Mouse (Mus musculus) liver, embryonic 14.5 days (tissue): ENCODE results near the gene Tars2. TPM values are rescaled to one million over a fixed set of nuclear protein-coding genes. Genes with fewer than 3 reads are reported as not detected.
"Not testable (repeated sequence)": the region's sequence is repeated elsewhere in the genome, so short reads cannot be mapped to it uniquely, and the experiment has no call there.

Experiments
- ATAC-seq: fragments of 200-750 bp; cut with Nextera tagmentation; 2 replicates; pipeline ENCODE4 v1.8.0; 2017; ENCODE audit warnings: moderate number of reproducible peaks, mild to moderate bottlenecking, moderate library complexity; ENCODE audit not compliant: insufficient read depth
- DNase-seq, 3 experiments: peaks; one replicate each; pipeline ENCODE4 v3.0.0-alpha.2; 2012 to 2013; ENCODE audit warnings: low read depth in 3 of 3, low spot score in 3 of 3
- H3K27ac ChIP-seq: fragments of 300-500 bp; sonication (generic); 2 replicates; pipeline ENCODE4 v1.5.1; 2014; ENCODE audit warnings: moderate library complexity, mild to moderate bottlenecking, control low read depth, inconsistent platforms
- H3K27me3 ChIP-seq: fragments of 300-500 bp; sonication (generic); 2 replicates; pipeline ENCODE4 v1.6.1; 2014; ENCODE audit warnings: mild to moderate bottlenecking, low read length, moderate library complexity; ENCODE audit not compliant: control insufficient read depth, insufficient read depth
- H3K36me3 ChIP-seq: fragments of 300-500 bp; sonication (generic); replicated peaks from 2 replicates; pipeline ENCODE4 v1.6.1; 2014; ENCODE audit warnings: low read depth; ENCODE audit not compliant: control insufficient read depth, insufficient read depth
- H3K4me1 ChIP-seq, 2 experiments: fragments of 200-500 bp in 1 of 2; fragments of 300-500 bp in 1 of 2; sonication (generic) in 1 of 2; replicated peaks; 2 replicates each; pipeline ENCODE4 v1.6.1; 2012 to 2014; ENCODE audit warnings: antibody characterized with exemption in 1 of 2, inconsistent platforms in 1 of 2, low read length in 1 of 2; ENCODE audit not compliant: control insufficient read depth in 2 of 2, insufficient read depth in 2 of 2
- H3K4me2 ChIP-seq: fragments of 300-500 bp; sonication (generic); 2 replicates; pipeline ENCODE4 v1.6.1; 2014; ENCODE audit warnings: low read depth, mild to moderate bottlenecking, control low read depth, moderate library complexity
- H3K4me3 ChIP-seq, 2 experiments: fragments of 200-500 bp in 1 of 2; fragments of 300-500 bp in 1 of 2; sonication (generic) in 1 of 2; 2 replicates each; pipeline ENCODE4 v1.5.1; 2012 to 2014; ENCODE audit warnings: low read depth in 2 of 2, low read length in 2 of 2, mild to moderate bottlenecking in 2 of 2, control low read depth in 1 of 2, inconsistent platforms in 1 of 2, moderate library complexity in 1 of 2; ENCODE audit not compliant: insufficient read depth in 1 of 2
- H3K9ac ChIP-seq: fragments of 300-500 bp; sonication (generic); replicated peaks from 2 replicates; pipeline ENCODE4 v1.6.1; 2014; ENCODE audit warnings: mild to moderate bottlenecking, control low read depth, moderate library complexity
- H3K9me3 ChIP-seq: fragments of 300-500 bp; sonication (generic); 2 replicates; pipeline ENCODE4 v1.6.1; 2016; ENCODE audit warnings: low read length, mixed read lengths; ENCODE audit not compliant: control insufficient read depth
- CTCF ChIP-seq: IDR thresholded peaks from 2 replicates; pipeline ENCODE4 v1.5.1; 2016; ENCODE audit warnings: antibody characterized with exemption, low read depth, control low read depth
- EP300 ChIP-seq: IDR thresholded peaks from 2 replicates; pipeline ENCODE4 v1.6.1; 2016; ENCODE audit warnings: antibody characterized with exemption, low read depth
- WGBS: fragments of 180-500 bp; shearing (Covaris S2); extraction: QIAGEN DNeasy Blood & Tissue Kit; methylation state at CpG from one replicate; pipeline ENCODE4 v1.1.7; 2014; ENCODE audit not compliant: insufficient replicate concordance; 5-methylcytosine and 5-hydroxymethylcytosine counted together
- microRNA-seq: library from miRNA; unstranded; fragments of <30 nt; microRNA quantifications from one replicate; pipeline ENCODE4, GENCODE M21; 2016
- polyA plus RNA-seq, 2 experiments: library from polyadenylated mRNA; depleted of rRNA in 1 of 2; stranded (reverse) in 1 of 2; unstranded in 1 of 2; fragments of >200 nt; fragmentation: Nextera tagmentation in 1 of 2; extraction: Ambion mirVana in 1 of 2; gene quantifications; 2 replicates each; pipeline versions ENCODE4 v1.2.1 to v1.2.3; 2012 to 2014

The Tars2 gene
- polyA plus RNA-seq, 2 experiments = 19.9 to 37.1 TPM

- DNase-seq = peak in 1 of 3 experiments; percentile 47
- Histone ChIP-seq H3K4me3 (no peak overlapping the region), H3K36me3 (no peaks in the 10 kb centered on the region), H3K9me3 (no peaks in the 10 kb centered on the region), H3K4me1 (peaks cover 3 to 15% of the 10 kb centered on the region in 2 experiments), H3K4me2 (no peak overlapping the region), H3K9ac (no peak overlapping the region), H3K27me3 (peaks cover 3% of the 10 kb centered on the region; the same call in 1 of the 2 replicates), H3K27ac (no peak overlapping the region)
- TF ChIP-seq CTCF = no peak
- TF ChIP-seq EP300 = no peak
- peak; percentile 29; the same call in 1 of the 2 replicates for ATAC-seq
- WGBS = 41% methylated on average over 6 of the region's 6 CpGs
These were observed 67.3 kb downstream of the Tars2 start for GRCm38 (mm10) chr3:95692677-95693076.

DNA sequence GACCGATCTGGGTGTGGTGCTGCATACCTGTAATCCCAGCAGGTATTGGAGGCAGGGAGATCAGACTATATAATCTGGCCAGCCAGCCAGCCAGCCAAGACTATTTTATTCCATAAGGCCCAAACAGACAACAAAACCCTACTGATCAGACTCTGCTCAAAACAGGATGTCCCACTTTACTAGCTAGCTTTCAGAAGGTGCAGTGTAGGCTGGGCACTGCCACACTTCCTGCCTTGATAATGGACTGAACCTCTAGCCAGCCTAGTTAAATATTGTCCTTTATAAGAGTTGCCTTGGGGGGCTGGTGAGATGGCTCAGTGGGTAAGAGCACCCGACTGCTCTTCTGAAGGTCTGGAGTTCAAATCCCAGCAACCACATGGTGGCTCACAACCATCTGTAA lies 69.5 kb downstream of the Tars2 start:
- peaks cover 3 to 15% of the 10 kb centered on the region in 2 experiments for H3K4me1 ChIP-seq
- not testable (repeated sequence) for DNase-seq, H3K27me3 ChIP-seq, H3K4me3 ChIP-seq, H3K27ac ChIP-seq, H3K4me2 ChIP-seq, ATAC-seq, H3K36me3 ChIP-seq, H3K9ac ChIP-seq, H3K9me3 ChIP-seq
- WGBS = 79% methylated on average over 2 of the region's 2 CpGs

Small RNAs within 50 kb of the gene (microRNA-seq; reads per million reads assigned to microRNA genes)
- gene Mir7014 = not detected

Other genes starting within 250 kb of the Tars2 start
- gene Ctss, start 233.4 kb downstream of the Tars2 start, polyA plus RNA-seq (2012; rRNA removed) = 9.8 and 16.1 TPM in 2 replicates
- 27.1 and 27.7 TPM in 2 replicates for gene Ctss, start 233.4 kb downstream of the Tars2 start, polyA plus RNA-seq (2014; fragmentation: Nextera tagmentation; extraction: Ambion mirVana)
- not detected in 2 replicates for gene Hormad1, start 200.5 kb downstream of the Tars2 start, polyA plus RNA-seq (2012; rRNA removed)
- gene Hormad1, start 200.5 kb downstream of the Tars2 start, polyA plus RNA-seq (2014; fragmentation: Nextera tagmentation; extraction: Ambion mirVana) = 0.06 TPM in 1 of 2 replicates, not detected in the other
- 10.9 and 17.1 TPM in 2 replicates for gene Golph3l, start 171.3 kb downstream of the Tars2 start, polyA plus RNA-seq (2012; rRNA removed)
- gene Golph3l, start 171.3 kb downstream of the Tars2 start, polyA plus RNA-seq (2014; fragmentation: Nextera tagmentation; extraction: Ambion mirVana) = 32.6 and 38.5 TPM in 2 replicates
- gene Ensa, start 135.2 kb downstream of the Tars2 start, polyA plus RNA-seq (2012; rRNA removed) = 10.2 and 14.9 TPM in 2 replicates
- 26.8 and 27.1 TPM in 2 replicates for gene Ensa, start 135.2 kb downstream of the Tars2 start, polyA plus RNA-seq (2014; fragmentation: Nextera tagmentation; extraction: Ambion mirVana)
- 26.6 and 34.6 TPM in 2 replicates for gene Mcl1, start 101.4 kb downstream of the Tars2 start, polyA plus RNA-seq (2012; rRNA removed)
- gene Mcl1, start 101.4 kb downstream of the Tars2 start, polyA plus RNA-seq (2014; fragmentation: Nextera tagmentation; extraction: Ambion mirVana) = 39.2 and 45.0 TPM in 2 replicates
- gene Adamtsl4, start 72.3 kb downstream of the Tars2 start, polyA plus RNA-seq (2012; rRNA removed) = 0.12 and 0.43 TPM in 2 replicates
- gene Adamtsl4, start 72.3 kb downstream of the Tars2 start, polyA plus RNA-seq (2014; fragmentation: Nextera tagmentation; extraction: Ambion mirVana) = 0.17 and 0.47 TPM in 2 replicates
- 9.3 and 9.8 TPM in 2 replicates for gene Ecm1, start 20.6 kb downstream of the Tars2 start, polyA plus RNA-seq (2012; rRNA removed)
- 10.2 and 12.9 TPM in 2 replicates for gene Ecm1, start 20.6 kb downstream of the Tars2 start, polyA plus RNA-seq (2014; fragmentation: Nextera tagmentation; extraction: Ambion mirVana)
- gene Rprd2, start 58.7 kb upstream of the Tars2 start, polyA plus RNA-seq (2012; rRNA removed) = 4.2 and 5.3 TPM in 2 replicates
- gene Rprd2, start 58.7 kb upstream of the Tars2 start, polyA plus RNA-seq (2014; fragmentation: Nextera tagmentation; extraction: Ambion mirVana) = 6.6 and 6.8 TPM in 2 replicates
- 9.9 and 18.9 TPM in 2 replicates for gene Prpf3, start 95.7 kb upstream of the Tars2 start, polyA plus RNA-seq (2012; rRNA removed)
- 27.2 and 27.5 TPM in 2 replicates for gene Prpf3, start 95.7 kb upstream of the Tars2 start, polyA plus RNA-seq (2014; fragmentation: Nextera tagmentation; extraction: Ambion mirVana)
- 72.5 and 119 TPM in 2 replicates for gene Mrps21, start 111.3 kb upstream of the Tars2 start, polyA plus RNA-seq (2012; rRNA removed)
- gene Mrps21, start 111.3 kb upstream of the Tars2 start, polyA plus RNA-seq (2014; fragmentation: Nextera tagmentation; extraction: Ambion mirVana) = 224 and 226 TPM in 2 replicates
- gene Ciart, start 122.0 kb upstream of the Tars2 start, polyA plus RNA-seq (2012; rRNA removed) = 0.57 and 0.73 TPM in 2 replicates
- 0.32 and 0.53 TPM in 2 replicates for gene Ciart, start 122.0 kb upstream of the Tars2 start, polyA plus RNA-seq (2014; fragmentation: Nextera tagmentation; extraction: Ambion mirVana)
- 3.2 and 5.1 TPM in 2 replicates for gene BC028528, start 131.8 kb upstream of the Tars2 start, polyA plus RNA-seq (2012; rRNA removed)
- 3.8 and 5.1 TPM in 2 replicates for gene BC028528, start 131.8 kb upstream of the Tars2 start, polyA plus RNA-seq (2014; fragmentation: Nextera tagmentation; extraction: Ambion mirVana)
- gene Aph1a, start 133.8 kb upstream of the Tars2 start, polyA plus RNA-seq (2012; rRNA removed) = 26.2 and 28.6 TPM in 2 replicates
- 14.0 and 16.1 TPM in 2 replicates for gene Aph1a, start 133.8 kb upstream of the Tars2 start, polyA plus RNA-seq (2014; fragmentation: Nextera tagmentation; extraction: Ambion mirVana)
- 4.8 and 5.3 TPM in 2 replicates for gene Car14, start 144.5 kb upstream of the Tars2 start, polyA plus RNA-seq (2012; rRNA removed)
- 9.3 and 11.1 TPM in 2 replicates for gene Car14, start 144.5 kb upstream of the Tars2 start, polyA plus RNA-seq (2014; fragmentation: Nextera tagmentation; extraction: Ambion mirVana)
- 39.5 and 104 TPM in 2 replicates for gene Anp32e, start 169.0 kb upstream of the Tars2 start, polyA plus RNA-seq (2012; rRNA removed)
- gene Anp32e, start 169.0 kb upstream of the Tars2 start, polyA plus RNA-seq (2014; fragmentation: Nextera tagmentation; extraction: Ambion mirVana) = 39.5 and 45.3 TPM in 2 replicates
- gene Plekho1, start 235.8 kb upstream of the Tars2 start, polyA plus RNA-seq (2012; rRNA removed) = 6.1 and 9.0 TPM in 2 replicates
- gene Plekho1, start 235.8 kb upstream of the Tars2 start, polyA plus RNA-seq (2014; fragmentation: Nextera tagmentation; extraction: Ambion mirVana) = 3.6 and 5.4 TPM in 2 replicates